Mouse (Mus musculus) ES-E14 (cell line): ENCODE results near the gene Snx15. TPM values are rescaled to one million over a fixed set of nuclear protein-coding genes. Genes with fewer than 3 reads are reported as not detected.

Experiments
- DNase-seq: peaks from one replicate; pipeline ENCODE4 v3.0.0-alpha.2; 2013; ENCODE audit warnings: low read depth, low spot score
- H3K27ac ChIP-seq: 2 replicates; pipeline ENCODE4 v1.5.1; 2012; ENCODE audit warnings: low read depth, mild to moderate bottlenecking, low read length, moderate library complexity, mixed read lengths; ENCODE audit not compliant: poor library complexity, insufficient read depth, severe bottlenecking
- H3K36me3 ChIP-seq: 2 replicates; pipeline ENCODE4 v1.6.1; 2012; ENCODE audit warnings: mild to moderate bottlenecking, low read length, moderate library complexity, mixed read lengths; ENCODE audit not compliant: control insufficient read depth, poor library complexity, insufficient read depth, severe bottlenecking
- H3K4me1 ChIP-seq, 2 experiments: fragments of 150-350 bp in 1 of 2; sonication (generic) in 1 of 2; 2 replicates each; pipeline ENCODE4 v1.6.1; 2012; ENCODE audit warnings: low read length in 2 of 2, mild to moderate bottlenecking in 1 of 2, mixed read lengths in 1 of 2; ENCODE audit not compliant: control insufficient read depth in 2 of 2, insufficient read depth in 2 of 2, poor library complexity in 1 of 2
- H3K4me3 ChIP-seq, 2 experiments: fragments of 150-350 bp in 1 of 2; sonication (generic) in 1 of 2; 2 replicates each; pipeline ENCODE4 v1.5.1; 2012; ENCODE audit warnings: low read length in 2 of 2, low read depth in 1 of 2, mild to moderate bottlenecking in 1 of 2, mixed read lengths in 1 of 2; ENCODE audit not compliant: insufficient read depth in 1 of 2, poor library complexity in 1 of 2, severe bottlenecking in 1 of 2
- H3K9ac ChIP-seq: 2 replicates; pipeline ENCODE4 v1.6.1; 2012; ENCODE audit warnings: low read depth, mild to moderate bottlenecking, low read length, mixed read lengths; ENCODE audit not compliant: poor library complexity, insufficient read depth, severe bottlenecking
- H3K9me3 ChIP-seq: fragments of 150-350 bp; sonication (generic); 2 replicates; pipeline ENCODE4 v1.6.1; 2012; ENCODE audit warnings: low read depth, mild to moderate bottlenecking, low read length; ENCODE audit not compliant: control insufficient read depth, insufficient read depth
- CHD2 ChIP-seq: IDR thresholded peaks from 2 replicates; pipeline ENCODE4 v1.6.1; 2014; ENCODE audit warnings: mild to moderate bottlenecking, low read depth, low read length, inconsistent platforms
- HCFC1 ChIP-seq: IDR thresholded peaks from 2 replicates; pipeline ENCODE4 v1.6.1; 2012; ENCODE audit warnings: low read length, inconsistent platforms, borderline replicate concordance; ENCODE audit not compliant: insufficient read depth
- MAFK ChIP-seq: IDR thresholded peaks from 2 replicates; pipeline ENCODE4 v1.6.1; 2014; ENCODE audit warnings: mild to moderate bottlenecking, low read depth, low read length, inconsistent platforms; ENCODE audit not compliant: insufficient read depth
- ZC3H11A ChIP-seq: IDR thresholded peaks from 2 replicates; pipeline ENCODE4 v1.6.1; 2012; ENCODE audit warnings: low read depth, mild to moderate bottlenecking, inconsistent platforms, low read length, borderline replicate concordance
- ZNF384 ChIP-seq: IDR thresholded peaks from 2 replicates; pipeline ENCODE4 v1.6.1; 2012; ENCODE audit warnings: low read depth, low read length, inconsistent platforms
- in situ Hi-C, 2 experiments: fragments of 600-800 bp; cut with MboI; formaldehyde crosslinking; loops; one replicate each; pipeline ENCODE4 v1.15.1; 2025; ENCODE audit warnings: low sequenced_read_pairs in 2 of 2, inconsistent platforms in 1 of 2; ENCODE audit not compliant: unreplicated experiment in 2 of 2
- total RNA-seq: library from RNA; depleted of rRNA; stranded (reverse); fragments of 300-350 nt; gene quantifications from 2 replicates; pipeline ENCODE4 v1.2.3, GENCODE M21; 2012; rRNA removed

Gene Snx15
- 8.9 and 11.9 TPM in 2 replicates for total RNA-seq

DNA sequence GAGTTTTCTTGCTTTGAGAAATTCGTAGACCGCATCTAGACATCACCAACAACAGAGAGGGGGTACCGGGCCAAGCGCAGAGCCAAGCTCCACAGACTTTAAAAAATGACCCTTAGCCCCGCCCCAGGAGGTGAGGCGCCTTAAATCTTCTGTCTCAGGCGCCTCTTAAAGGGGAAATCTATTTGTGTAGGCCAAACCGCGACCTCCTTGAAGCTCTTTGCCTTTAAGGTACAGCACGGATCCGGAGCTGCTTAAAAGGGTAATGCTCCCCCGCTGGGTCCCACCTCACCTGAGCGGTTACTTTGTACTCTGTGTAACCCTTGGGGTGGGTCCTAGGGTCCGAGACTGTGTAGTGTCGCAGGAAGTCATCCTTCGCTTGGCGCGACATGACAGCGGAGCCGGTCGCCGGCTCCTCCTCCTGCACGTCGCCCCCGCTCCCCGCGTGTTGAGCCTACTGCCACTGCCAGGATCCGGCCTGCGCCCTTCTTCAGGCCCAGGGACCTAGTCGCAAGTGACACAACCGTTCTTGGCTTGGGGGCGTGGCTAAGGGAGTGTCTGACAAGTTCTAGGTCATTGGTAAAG lies at the start of gene Snx15:
TSS of gene Snx15 (minus strand) at position 545 of the 582 bp plus-strand sequence.
- Histone ChIP-seq H3K4me1 (no peaks in the 10 kb centered on the region; a peak in 1 of 4 replicates), H3K9ac (peak within 1 kb of the TSS; percentile 82), H3K36me3 (no peaks in the 10 kb centered on the region), H3K9me3 (no peaks in the 10 kb centered on the region), H3K27ac (peak within 1 kb of the TSS; percentile 61; the same call in 1 of the 2 replicates), H3K4me3 (peak within 1 kb of the TSS; percentile 79 to 89)
- in situ Hi-C loops, result loop anchor here (5.0 to 10.0 kb wide), 2 partner anchors 163 to 166 kb away; partner anchors contain the start of gene Pola2 (in 2 of the 2)
- TF ChIP-seq ZC3H11A, result peak; percentile 77
- TF ChIP-seq CHD2, result 0 out of 2 replicates have a peak, but pooled peaks have one; percentile 45
- TF ChIP-seq HCFC1, result peak; percentile 59; the same call in 1 of the 2 replicates
- no peak for TF ChIP-seq ZNF384
- TF ChIP-seq MAFK, result no peak
- DNase-seq, result peak; percentile 96

DNA sequence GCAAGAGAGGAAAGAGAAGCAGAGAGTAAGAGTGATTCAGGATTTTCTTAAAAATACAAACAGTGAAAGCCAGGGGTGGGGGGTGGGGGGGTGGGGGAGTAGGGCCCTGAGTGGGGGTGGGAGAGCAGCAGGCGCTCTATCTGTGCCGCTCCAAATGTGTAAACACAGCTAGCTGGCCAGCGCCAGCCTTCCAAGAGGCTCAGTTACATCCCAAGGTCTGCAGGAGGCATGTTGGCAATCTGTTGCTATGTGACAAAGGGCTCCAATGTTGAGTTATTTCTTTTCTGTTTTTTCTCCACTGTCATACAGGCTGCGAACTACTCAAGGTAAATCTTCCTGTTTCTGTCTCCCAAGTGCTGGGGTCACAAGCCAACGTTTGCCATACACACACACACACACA lies 46.7 kb upstream of the Snx15 start:
- TF ChIP-seq HCFC1 (no peak), ZNF384 (no peak), CHD2 (no peak), ZC3H11A (no peak), MAFK (no peak)
- in situ Hi-C loops, result no loop called here
- Histone ChIP-seq H3K36me3 (no peaks in the 10 kb centered on the region), H3K9ac (no peak overlapping the region), H3K27ac (no peak overlapping the region), H3K9me3 (no peaks in the 10 kb centered on the region), H3K4me1 (no peaks in the 10 kb centered on the region), H3K4me3 (no peak overlapping the region)
- DNase-seq, result no peak

DNA sequence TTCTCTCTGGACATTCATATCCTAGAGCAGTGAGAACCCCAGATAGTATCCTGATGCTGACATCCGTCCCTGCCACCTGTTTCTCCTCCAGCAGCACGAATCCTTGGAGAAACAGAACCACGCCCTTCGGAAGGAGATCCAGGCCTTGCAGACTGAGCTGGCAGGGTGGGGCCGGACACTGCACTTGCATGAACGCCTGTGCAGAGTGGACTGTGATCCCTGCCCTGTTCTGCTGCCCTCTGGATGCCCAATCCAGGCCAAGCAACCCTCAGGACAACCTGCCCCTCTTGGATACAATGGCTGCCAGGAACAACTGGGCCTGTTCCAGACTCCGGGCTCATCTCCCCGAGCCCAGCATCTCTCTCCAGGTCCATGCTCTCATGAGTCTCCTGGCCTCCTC lies 43.1 kb upstream of the Snx15 start:
- no peak for DNase-seq
- Histone ChIP-seq H3K9ac (no peak overlapping the region), H3K4me1 (no peaks in the 10 kb centered on the region), H3K9me3 (no peaks in the 10 kb centered on the region), H3K4me3 (no peak overlapping the region), H3K36me3 (no peaks in the 10 kb centered on the region), H3K27ac (no peak overlapping the region)
- TF ChIP-seq MAFK (no peak), CHD2 (no peak), HCFC1 (no peak), ZNF384 (no peak), ZC3H11A (no peak)
- in situ Hi-C loops, result no loop called here

DNA sequence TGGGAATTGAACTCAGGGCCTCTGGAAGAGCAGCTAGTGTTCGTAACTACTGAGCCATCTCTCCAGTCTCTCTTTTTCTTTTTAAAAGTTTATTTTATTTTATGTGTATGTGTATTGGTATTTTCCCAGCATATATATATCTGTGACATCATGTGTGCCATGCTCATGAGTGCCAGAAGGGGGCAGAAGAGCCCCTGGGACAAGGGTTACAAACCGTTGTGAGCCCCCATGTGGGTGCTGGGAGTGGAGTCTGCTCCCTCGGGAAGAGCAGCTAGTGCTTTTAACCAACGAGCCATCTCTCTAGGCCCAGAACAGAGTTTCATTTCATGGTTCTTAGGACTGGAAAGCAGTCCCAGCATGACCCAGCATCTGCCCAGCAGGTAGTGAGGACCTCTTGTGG lies 38.6 kb upstream of the Snx15 start:
- TF ChIP-seq HCFC1, result no peak
- TF ChIP-seq MAFK, result no peak
- Histone ChIP-seq H3K9me3 (no peaks in the 10 kb centered on the region), H3K4me1 (no peaks in the 10 kb centered on the region; a peak in 1 of 4 replicates), H3K9ac (no peak overlapping the region), H3K27ac (no peak overlapping the region), H3K4me3 (no peak overlapping the region), H3K36me3 (no peaks in the 10 kb centered on the region)
- peak; percentile 17 for DNase-seq
- in situ Hi-C loops, result no loop called here

DNA sequence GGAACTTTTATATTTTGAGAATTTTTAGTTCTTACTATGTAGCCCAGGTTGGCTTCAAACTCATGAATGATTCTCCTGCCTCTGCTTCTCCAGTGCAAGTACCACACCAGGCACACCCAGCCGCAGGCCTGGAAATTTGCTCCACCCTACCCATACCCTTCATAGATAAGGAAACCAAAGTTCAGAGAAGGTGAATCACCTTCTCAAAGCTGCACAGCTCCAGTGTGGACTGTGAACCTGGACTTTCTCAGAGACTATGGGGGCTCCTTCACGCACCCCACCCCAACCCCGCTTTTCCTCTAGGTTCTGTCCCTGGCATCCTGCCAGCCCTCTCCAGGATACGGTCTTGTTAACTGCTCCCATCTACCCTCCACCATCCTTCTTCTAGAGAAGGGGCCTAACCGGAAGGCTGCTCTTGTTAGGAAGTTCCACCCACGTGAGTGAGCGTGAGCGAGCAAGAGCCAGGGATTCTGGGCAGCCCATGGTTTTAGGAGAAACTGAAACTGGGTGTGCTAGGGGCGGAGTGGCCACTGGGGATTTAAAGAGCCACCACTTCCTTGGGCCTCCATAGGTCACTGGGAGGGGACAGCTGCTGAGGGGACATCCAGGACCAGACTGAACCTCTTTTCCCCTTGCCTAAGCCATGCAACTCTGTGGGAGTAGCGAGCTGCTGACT lies 35.9 kb upstream of the Snx15 start:
- no peaks in the 10 kb centered on the region for H3K36me3 ChIP-seq
- H3K4me1 ChIP-seq, result no peaks in the 10 kb centered on the region; a peak in 1 of 4 replicates
- no peak overlapping the region for H3K9ac ChIP-seq
- H3K9me3 ChIP-seq, result no peaks in the 10 kb centered on the region
- H3K27ac ChIP-seq, result no peak overlapping the region
- in situ Hi-C loops, result no loop called here
- TF ChIP-seq MAFK (no peak), CHD2 (no peak), ZC3H11A (no peak), HCFC1 (no peak), ZNF384 (no peak)
- H3K4me3 ChIP-seq, result no peak overlapping the region
- no peak for DNase-seq
